Mouse (Mus musculus): ENCODE results near the gene Nccrp1.
"Not testable (repeated sequence)": the region's sequence is repeated elsewhere in the genome, so short reads cannot be mapped to it uniquely, and the experiment has no call there.

The Nccrp1 gene

DNA sequence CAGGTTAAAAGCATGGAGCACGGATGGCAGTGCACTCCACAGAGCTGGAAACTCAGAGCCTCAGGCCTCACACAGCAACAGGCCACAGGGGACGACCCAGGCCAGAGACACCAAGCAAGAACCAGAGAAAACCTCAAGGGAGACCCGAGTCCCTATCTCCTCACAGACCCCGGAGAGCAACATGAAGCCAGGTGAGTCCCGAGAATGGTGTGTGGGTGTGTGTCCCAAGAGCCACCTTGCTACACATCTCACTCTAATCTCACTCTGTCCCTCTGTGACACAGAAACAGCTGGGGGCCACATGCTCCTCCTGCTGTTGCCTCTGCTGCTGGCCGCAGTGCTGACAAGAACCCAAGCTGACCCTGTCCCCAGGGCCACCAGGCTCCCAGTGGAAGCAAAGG, 24.5 kb downstream of the Nccrp1 start, which contains the start of gene Ifnl3:
Ifnl3 (plus strand) TSS at position 301 of the 400 bp plus-strand sequence.
- DNase-seq (ENCODE audit: low spot score): not testable (repeated sequence)

GRCm38 (mm10) chr7:28511441-28511840, 35.6 kb downstream of the Nccrp1 start:
- DNase-seq (ENCODE audit: low spot score): no peak

- DNase-seq (ENCODE audit: low spot score): not testable (repeated sequence)
These were observed 36.6 kb downstream of the Nccrp1 start, which contains the start of gene Ifnl2 for GRCm38 (mm10) chr7:28510405-28510974. Ifnl2 (minus strand) TSS chr7:28510455.

DNA sequence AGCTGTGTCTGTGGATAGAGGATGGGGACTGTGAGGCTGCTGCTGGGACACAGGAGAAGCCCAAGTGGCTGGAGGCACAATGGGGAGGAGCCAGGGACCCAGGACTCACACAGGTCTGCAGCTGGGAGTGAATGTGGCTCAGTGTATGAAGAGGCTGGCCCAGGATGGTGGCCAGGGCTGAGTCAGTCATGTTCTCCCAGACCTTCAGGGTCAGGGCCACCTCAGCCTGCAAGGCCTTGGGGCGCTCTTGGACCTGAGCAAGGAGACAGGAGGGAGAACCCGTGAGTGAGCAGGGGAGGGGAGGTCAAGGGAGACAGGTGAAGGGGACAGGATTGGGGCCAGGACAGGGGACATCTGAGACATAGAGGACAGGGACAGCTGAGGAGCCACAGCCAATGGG, 37.9 kb downstream of the Nccrp1 start:
- DNase-seq (ENCODE audit: low spot score): not testable (repeated sequence)

DNA sequence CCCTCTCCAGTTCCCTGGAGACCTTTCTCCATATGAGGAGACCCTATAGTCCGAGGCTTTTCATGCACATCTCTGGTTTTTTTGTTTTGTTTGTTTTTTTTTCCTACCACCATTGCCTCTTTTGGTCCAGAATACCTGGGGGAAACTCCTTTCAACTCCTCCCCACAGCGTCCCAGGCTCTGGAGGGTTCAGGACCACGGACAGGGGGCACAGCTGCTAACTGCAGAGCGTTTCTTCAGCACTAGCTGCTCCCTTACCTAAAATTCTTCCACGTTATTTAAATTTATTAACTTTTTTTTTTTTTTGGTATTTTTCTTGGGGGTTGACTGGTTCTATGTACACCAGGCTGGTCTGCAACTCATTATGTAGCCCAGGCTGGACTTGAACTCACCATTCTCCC, 41.5 kb downstream of the Nccrp1 start:
- DNase-seq (ENCODE audit: low spot score): no peak

- no peak for DNase-seq (ENCODE audit: low spot score)
These were observed 51.6 kb downstream of the Nccrp1 start for GRCm38 (mm10) chr7:28495426-28495825.

All from ovary, postnatal 14 days (tissue).